Mouse (Mus musculus): ENCODE results near the gene Capn11. TPM values are rescaled to one million over a fixed set of nuclear protein-coding genes. Genes with fewer than 3 reads are reported as not detected.

Gene Capn11
- total RNA-seq (2023), result 0.89 TPM in 1 of 4 replicates, not detected in the others

GRCm38 (mm10) chr17:45659225-45659624, at the start of gene Capn11:
Gene Capn11, minus strand, starts transcription at chr17:45659325.

DNA sequence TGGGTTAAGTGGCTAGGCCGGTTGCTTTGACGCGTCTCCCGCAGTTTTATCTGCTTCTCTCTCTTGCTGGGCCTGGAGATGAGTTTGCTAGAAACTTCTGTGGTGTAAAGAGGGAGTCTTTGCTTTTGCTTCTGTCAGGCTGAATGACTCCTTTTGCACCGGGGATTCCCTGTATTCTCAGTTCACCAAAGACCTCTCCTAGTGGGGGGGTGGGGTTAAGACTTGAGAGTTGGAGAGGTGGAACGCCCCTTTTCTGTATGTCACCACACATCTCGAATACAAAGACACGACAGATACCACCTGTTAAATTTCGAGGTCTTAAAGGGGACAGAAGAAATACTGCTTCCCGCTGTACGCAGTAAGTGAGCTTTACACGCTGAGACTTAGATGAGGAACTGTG, 27.6 kb upstream of the Capn11 start, which contains the start of gene Tmem63b:
Gene Tmem63b (minus strand): TSS at position 190 of the 400 bp plus-strand sequence.

GRCm38 (mm10) chr17:45686093-45686619, 27.0 kb upstream of the Capn11 start, which contains the start of gene Mrpl14:
Gene Mrpl14, plus strand, starts transcription at chr17:45686322.

DNA sequence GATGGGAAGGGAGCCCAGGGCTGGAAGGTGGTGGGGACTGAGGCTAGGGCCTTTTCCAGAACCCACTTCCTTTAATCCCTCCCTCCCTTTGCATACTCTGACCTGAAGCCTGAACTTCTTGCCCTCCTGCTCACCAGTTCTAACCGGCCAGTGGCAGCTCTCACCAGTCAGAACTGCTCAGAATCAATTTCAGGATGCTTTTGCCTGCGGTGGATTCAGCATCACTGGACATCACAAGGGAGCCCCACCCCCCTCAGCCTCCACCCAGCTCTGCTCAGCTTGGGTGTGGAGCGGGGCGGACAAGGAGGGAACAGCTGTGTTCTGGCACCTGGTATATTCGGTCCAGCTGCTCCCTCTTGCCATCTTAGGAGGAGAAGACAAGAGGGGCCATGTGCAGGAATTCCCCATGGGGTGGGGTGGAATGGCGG, 57.2 kb downstream of the Capn11 start, which contains the start of gene Mymx:
Gene Mymx (minus strand): TSS at position 226 of the 428 bp plus-strand sequence.

DNA sequence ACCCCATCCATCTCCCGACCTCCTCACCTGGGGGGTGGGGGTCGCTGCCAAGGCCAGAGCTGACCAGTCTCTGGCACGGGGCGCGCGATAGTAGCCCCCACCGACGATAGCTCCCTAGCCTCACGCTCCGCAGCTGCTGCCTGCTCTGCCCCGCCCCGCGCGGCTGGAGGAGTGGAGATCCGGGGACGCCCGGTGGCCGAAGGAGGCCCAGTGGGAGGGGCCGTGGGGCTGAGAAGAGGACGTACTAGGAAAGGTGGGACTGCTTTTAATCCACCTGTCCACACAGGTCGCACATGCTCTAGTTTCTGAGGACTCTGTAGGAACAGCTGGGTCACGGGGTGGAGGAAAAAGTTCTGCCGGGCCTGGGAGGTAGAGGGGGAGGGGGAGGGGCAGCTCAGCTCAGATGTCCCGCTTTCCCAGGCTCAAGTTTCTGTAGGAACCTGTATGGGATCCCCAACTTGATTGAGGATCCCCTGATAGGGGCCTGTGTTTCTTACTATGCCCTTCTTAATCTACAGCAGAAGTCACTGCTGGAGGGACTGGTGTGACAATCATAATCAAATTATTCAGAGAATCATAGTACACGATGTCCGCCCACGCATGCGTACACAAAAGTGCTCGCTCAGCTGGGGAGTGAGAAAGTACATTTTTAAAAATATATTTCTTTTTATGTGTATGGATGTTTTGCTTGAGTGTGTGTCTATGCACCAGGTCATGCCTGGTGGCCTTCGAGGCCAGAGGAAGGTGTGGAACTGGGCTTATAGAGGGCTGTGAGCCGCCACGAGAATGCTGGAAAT, 59.5 kb downstream of the Capn11 start, which contains the start of gene Slc29a1:
Gene Slc29a1 (minus strand): TSS at position 161 of the 797 bp plus-strand sequence.

Other genes starting within 250 kb of the Capn11 start
- 87.1 to 94.5 TPM (median 93.3 TPM) in 4 replicates for gene Cdc5l, start 225.6 kb downstream of the Capn11 start, total RNA-seq (2023)
- not detected in 4 replicates for gene Spats1, start 183.9 kb downstream of the Capn11 start, total RNA-seq (2023)
- 16.4 to 24.4 TPM (median 20.2 TPM) in 4 replicates for gene Aars2, start 152.5 kb downstream of the Capn11 start, total RNA-seq (2023)
- gene Tcte1, start 135.9 kb downstream of the Capn11 start, total RNA-seq (2023), result not detected in 4 replicates
- gene Tmem151b, start 109.6 kb downstream of the Capn11 start, total RNA-seq (2023), result 0.48 to 0.82 TPM (median 0.65 TPM) in 4 replicates
- 164 to 171 TPM (median 167 TPM) in 4 replicates for gene Nfkbie, start 103.6 kb downstream of the Capn11 start, total RNA-seq (2023)
- 57.9 to 79.1 TPM (median 60.5 TPM) in 4 replicates for gene Slc35b2, start 95.5 kb downstream of the Capn11 start, total RNA-seq (2023)
- gene Hsp90ab1, start 86.1 kb downstream of the Capn11 start, total RNA-seq (2023), result 1,053 to 1,253 TPM (median 1,109 TPM) in 4 replicates
- 17.7 to 23.0 TPM (median 19.6 TPM) in 4 replicates for gene Slc29a1, start 59.7 kb downstream of the Capn11 start, total RNA-seq (2023)
- gene Mymx, start 57.2 kb downstream of the Capn11 start, total RNA-seq (2023), result not detected in 4 replicates
- gene Mrpl14, start 27.0 kb upstream of the Capn11 start, total RNA-seq (2023), result 21.1 to 26.4 TPM (median 24.9 TPM) in 4 replicates
- gene Tmem63b, start 27.6 kb upstream of the Capn11 start, total RNA-seq (2023), result 24.9 to 36.0 TPM (median 29.8 TPM) in 4 replicates
- gene 1600014C23Rik, start 74.5 kb upstream of the Capn11 start, total RNA-seq (2023), result not detected in 4 replicates